Mouse (Mus musculus) hindbrain, embryonic 10.5 days (tissue): ENCODE data around the gene Mecom. TPM values are rescaled to one million over a fixed set of nuclear protein-coding genes. Genes with fewer than 3 reads are reported as not detected.

Experiments
- DNase-seq: peaks from one replicate; pipeline ENCODE4 v3.0.0-alpha.2; 2017; ENCODE audit warnings: low spot score
- H3K27ac ChIP-seq: fragments of 300-500 bp; sonication (generic); 2 replicates; pipeline ENCODE4 v1.5.1; 2016; ENCODE audit warnings: mild to moderate bottlenecking, moderate library complexity
- H3K27me3 ChIP-seq: fragments of 300-500 bp; sonication (generic); 2 replicates; pipeline ENCODE4 v1.6.1; 2016; ENCODE audit warnings: mild to moderate bottlenecking; ENCODE audit not compliant: poor library complexity, insufficient read depth, severe bottlenecking
- H3K36me3 ChIP-seq: fragments of 300-500 bp; sonication (generic); 2 replicates; pipeline ENCODE4 v1.6.1; 2016; ENCODE audit warnings: mild to moderate bottlenecking, moderate library complexity
- H3K4me1 ChIP-seq: fragments of 300-500 bp; sonication (generic); replicated peaks from 2 replicates; pipeline ENCODE4 v1.6.1; 2016; ENCODE audit warnings: mild to moderate bottlenecking
- H3K4me3 ChIP-seq: fragments of 300-500 bp; sonication (generic); 2 replicates; pipeline ENCODE4 v1.5.1; 2016; ENCODE audit warnings: mild to moderate bottlenecking, moderate library complexity
- H3K9me3 ChIP-seq: fragments of 300-500 bp; sonication (generic); 2 replicates; pipeline ENCODE4 v1.6.1; 2016; ENCODE audit warnings: mild to moderate bottlenecking, moderate library complexity
- WGBS: fragments of 180-500 bp; shearing (Covaris S2); methylation state at CpG from one replicate; pipeline ENCODE4 v1.1.7; 2016; 5-methylcytosine and 5-hydroxymethylcytosine counted together
- polyA plus RNA-seq: library from polyadenylated mRNA; unstranded; fragments of >200 nt; fragmentation: Nextera tagmentation; extraction: Ambion mirVana; gene quantifications from 2 replicates; pipeline ENCODE4 v1.2.1, GENCODE M21; 2016

Gene Mecom
- polyA plus RNA-seq, 1 experiment from 2014 or later = 25.8 TPM

GRCm38 (mm10) chr3:30012150-30012549 lies 535.7 kb downstream of the Mecom start:
- peak; percentile 60 for DNase-seq
- Histone ChIP-seq H3K4me3 (peak overlapping the region; percentile 70), H3K27me3 (peaks cover 23% of the 10 kb centered on the region), H3K36me3 (no peaks in the 10 kb centered on the region), H3K4me1 (peaks cover 28% of the 10 kb centered on the region), H3K9me3 (no peaks in the 10 kb centered on the region), H3K27ac (peak overlapping the region; percentile 92)
- WGBS = under 1% methylated on average over 27 of the region's 27 CpGs

DNA sequence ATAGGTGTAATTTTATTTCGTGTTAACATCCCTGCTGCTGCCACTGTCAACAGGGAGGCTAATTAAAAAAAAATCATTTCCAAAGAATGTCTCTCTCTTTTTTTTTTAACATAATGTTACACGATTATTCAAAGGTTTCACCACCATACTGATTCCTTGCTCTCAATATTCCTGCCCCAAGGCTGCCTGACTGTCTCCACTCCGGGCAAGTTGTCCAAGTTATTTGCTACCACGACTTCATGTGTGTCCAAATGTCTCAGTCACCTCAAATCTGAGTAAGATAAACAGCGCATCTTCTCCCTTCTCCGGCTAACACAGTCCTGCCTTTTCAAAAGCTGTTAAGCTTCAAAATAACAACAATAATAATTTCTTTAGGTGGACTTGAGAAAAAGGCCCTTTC lies 536.1 kb downstream of the Mecom start:
- Histone ChIP-seq H3K9me3 (no peaks in the 10 kb centered on the region), H3K4me1 (peaks cover 28% of the 10 kb centered on the region), H3K27ac (peak overlapping the region; percentile 92; the same call in 1 of the 2 replicates), H3K36me3 (no peaks in the 10 kb centered on the region), H3K27me3 (peaks cover 21% of the 10 kb centered on the region), H3K4me3 (peak overlapping the region; percentile 70)
- WGBS = 11% methylated on average over 6 of the region's 6 CpGs
- DNase-seq = no peak

GRCm38 (mm10) chr3:30010889-30011288 lies 536.9 kb downstream of the Mecom start:
- Histone ChIP-seq H3K9me3 (no peaks in the 10 kb centered on the region), H3K27ac (no peak overlapping the region; the same call in 1 of the 2 replicates), H3K4me3 (peak overlapping the region; percentile 70), H3K27me3 (peaks cover 14% of the 10 kb centered on the region), H3K4me1 (peaks cover 28% of the 10 kb centered on the region), H3K36me3 (no peaks in the 10 kb centered on the region)
- no peak for DNase-seq
- 32% methylated on average over 6 of the region's 6 CpGs for WGBS

- Histone ChIP-seq H3K4me1 (peaks cover 27% of the 10 kb centered on the region), H3K4me3 (peak overlapping the region; percentile 24; the same call in 1 of the 2 replicates)
- 78% methylated on average over 5 of the region's 5 CpGs for WGBS
Observed at GRCm38 (mm10) chr3:30009596-30009995, 538.2 kb downstream of the Mecom start.

DNA sequence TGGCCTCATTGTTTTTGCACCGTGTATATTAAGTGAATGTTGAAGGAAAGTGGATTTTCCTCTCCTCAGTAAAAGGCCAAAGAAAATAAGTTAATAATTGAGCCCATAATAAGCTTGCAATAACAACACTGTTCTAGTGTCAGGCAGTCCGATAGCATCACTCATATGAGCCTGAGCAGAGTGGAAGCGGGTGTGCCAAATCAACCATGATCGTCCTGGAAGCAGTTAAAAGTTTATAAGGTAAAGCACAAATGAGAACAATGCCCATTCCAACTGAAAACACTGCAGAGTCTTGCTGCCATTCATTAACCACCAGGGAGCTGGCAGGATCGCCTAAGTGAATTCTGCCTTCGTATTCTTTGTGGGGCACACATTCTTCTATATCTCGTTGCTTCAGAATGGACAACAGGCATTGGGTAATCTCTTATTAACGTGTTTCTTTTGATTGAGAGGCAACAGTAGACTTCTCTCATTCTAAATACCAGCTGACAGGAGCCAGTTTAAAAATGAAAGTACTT lies 542.9 kb downstream of the Mecom start:
- H3K4me3 ChIP-seq = no peak overlapping the region
- no peaks in the 10 kb centered on the region for H3K36me3 ChIP-seq
- peaks cover 5% of the 10 kb centered on the region for H3K4me1 ChIP-seq
- no peak overlapping the region for H3K27ac ChIP-seq
- H3K27me3 ChIP-seq = no peaks in the 10 kb centered on the region
- DNase-seq = no peak
- no peaks in the 10 kb centered on the region for H3K9me3 ChIP-seq
- whole genome bisulfite sequencing = 45% methylated on average over 8 of the region's 8 CpGs

More at GRCm38 (mm10) chr3:30009596-30009995, 538.2 kb downstream of the Mecom start:
- no peak overlapping the region; the same call in 1 of the 2 replicates for H3K27ac ChIP-seq
- H3K36me3 ChIP-seq = no peaks in the 10 kb centered on the region
- no peak for DNase-seq
- no peaks in the 10 kb centered on the region for H3K9me3 ChIP-seq
- peaks cover 10% of the 10 kb centered on the region for H3K27me3 ChIP-seq

DNA sequence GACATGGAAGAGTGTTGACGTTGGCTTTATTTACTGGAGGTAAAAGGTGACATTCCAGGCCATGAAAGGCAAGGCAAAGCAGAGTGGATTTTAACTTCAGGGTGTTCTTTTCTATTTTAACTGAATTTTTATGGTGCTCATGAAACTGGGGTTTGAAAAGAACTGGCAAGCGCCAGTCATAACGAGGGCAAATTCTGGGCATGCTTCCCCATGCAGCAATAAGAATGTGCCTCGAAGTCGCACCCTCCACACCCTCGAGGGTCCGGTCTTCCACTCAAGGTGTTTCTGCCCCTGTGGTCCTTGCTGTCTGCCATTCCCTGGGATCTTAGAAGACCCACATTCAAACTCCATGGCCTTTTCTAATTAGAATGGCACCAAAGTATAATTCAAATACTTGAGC lies 547.5 kb downstream of the Mecom start:
- Histone ChIP-seq H3K36me3 (peaks cover 15% of the 10 kb centered on the region), H3K4me1 (peaks cover 4% of the 10 kb centered on the region), H3K9me3 (no peaks in the 10 kb centered on the region), H3K27me3 (no peaks in the 10 kb centered on the region), H3K4me3 (no peak overlapping the region), H3K27ac (no peak overlapping the region)
- 89% methylated on average over 7 of the region's 7 CpGs for WGBS
- no peak for DNase-seq

DNA sequence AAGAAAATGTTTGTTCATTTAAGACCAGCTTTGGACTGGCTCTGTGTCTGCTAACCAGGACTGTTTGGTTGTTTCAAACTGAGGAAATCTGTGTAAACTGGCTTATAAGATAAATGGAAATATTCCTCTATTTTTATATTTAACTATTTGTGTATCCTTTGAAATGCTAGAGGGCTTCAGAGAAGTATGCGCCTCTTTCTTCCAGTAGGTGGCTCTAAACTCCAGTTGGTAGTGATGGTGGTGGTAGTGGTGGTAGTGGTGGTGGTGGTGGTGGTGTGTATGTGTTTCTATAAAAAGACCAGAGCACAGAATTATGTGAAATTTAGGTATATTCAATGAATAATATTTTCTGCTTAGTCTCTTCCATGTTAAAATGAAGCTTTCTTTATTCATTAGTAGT lies 548.8 kb downstream of the Mecom start:
- H3K36me3 ChIP-seq = peaks cover 15% of the 10 kb centered on the region
- DNase-seq = no peak

DNA sequence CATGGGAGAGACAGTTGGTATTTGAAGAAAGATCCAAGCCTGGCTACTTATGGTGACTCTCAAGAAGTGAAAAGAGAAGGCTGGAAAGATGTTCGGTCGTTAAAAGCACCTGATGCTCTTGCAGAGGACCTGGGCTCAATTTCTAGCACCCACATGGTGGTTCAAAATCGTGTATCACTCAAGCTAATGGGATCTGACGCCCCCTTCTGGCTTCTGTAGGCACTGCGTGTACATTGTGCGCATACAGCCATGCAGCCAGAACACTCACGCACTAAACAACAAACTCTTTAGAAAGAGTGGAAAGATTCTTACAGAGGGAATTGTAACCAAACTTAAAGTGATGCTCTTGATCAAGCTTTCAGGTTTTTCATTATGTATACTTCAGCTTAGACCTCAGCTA lies 550.7 kb downstream of the Mecom start:
- no peaks in the 10 kb centered on the region for H3K27me3 ChIP-seq
- no peak overlapping the region for H3K4me3 ChIP-seq
- DNase-seq = no peak
- WGBS = 81% methylated on average over 7 of the region's 7 CpGs
- H3K4me1 ChIP-seq = 0 out of 2 replicates have a peak, but pooled peaks cover 3% of the 10 kb centered on the region
- no peak overlapping the region for H3K27ac ChIP-seq
- peaks cover 18% of the 10 kb centered on the region for H3K36me3 ChIP-seq
- H3K9me3 ChIP-seq = no peaks in the 10 kb centered on the region

More for the DNA sequence above, 548.8 kb downstream of the Mecom start:
- no peaks in the 10 kb centered on the region for H3K9me3 ChIP-seq
- H3K4me3 ChIP-seq = no peak overlapping the region
- H3K27me3 ChIP-seq = no peaks in the 10 kb centered on the region
- H3K27ac ChIP-seq = no peak overlapping the region
- H3K4me1 ChIP-seq = no peaks in the 10 kb centered on the region
- 38% methylated on average over 1 of the region's 1 CpGs for WGBS

DNA sequence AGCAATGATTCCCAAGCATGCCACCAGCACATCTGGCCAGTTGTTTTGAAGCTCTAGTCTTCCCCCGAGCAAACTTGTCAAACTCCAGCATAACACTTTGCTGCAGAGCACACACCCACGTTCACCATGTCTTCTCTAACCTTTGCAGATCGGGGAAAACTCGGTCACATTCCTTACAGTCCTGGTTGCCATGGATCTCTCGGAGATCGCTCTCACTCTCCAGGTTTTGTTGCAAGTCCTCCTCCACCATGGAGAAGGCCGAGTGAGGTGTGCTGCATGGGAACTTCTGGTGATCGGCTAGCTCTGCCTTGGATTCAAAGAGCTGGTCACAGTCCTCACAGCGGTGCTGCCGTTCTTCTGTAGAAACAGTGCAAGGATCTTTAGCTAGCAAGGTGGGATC lies 554.5 kb downstream of the Mecom start:
- DNase-seq = no peak
- Histone ChIP-seq H3K4me3 (no peak overlapping the region), H3K27ac (no peak overlapping the region), H3K9me3 (no peaks in the 10 kb centered on the region), H3K4me1 (0 out of 2 replicates have a peak, but pooled peaks cover 3% of the 10 kb centered on the region), H3K27me3 (no peaks in the 10 kb centered on the region), H3K36me3 (peaks cover 18% of the 10 kb centered on the region)
- WGBS = 69% methylated on average over 10 of the region's 10 CpGs

GRCm38 (mm10) chr3:29991523-29991922 lies 556.3 kb downstream of the Mecom start:
- WGBS = 94% methylated on average over 1 of the region's 1 CpGs
- Histone ChIP-seq H3K27me3 (no peaks in the 10 kb centered on the region), H3K9me3 (no peaks in the 10 kb centered on the region), H3K4me1 (0 out of 2 replicates have a peak, but pooled peaks cover 3% of the 10 kb centered on the region), H3K27ac (no peak overlapping the region), H3K4me3 (no peak overlapping the region), H3K36me3 (peaks cover 7% of the 10 kb centered on the region; the same call in 1 of the 2 replicates)
- DNase-seq = no peak

GRCm38 (mm10) chr3:29984431-29984830 lies 563.4 kb downstream of the Mecom start:
- Histone ChIP-seq H3K9me3 (no peaks in the 10 kb centered on the region), H3K27me3 (no peaks in the 10 kb centered on the region), H3K4me1 (no peaks in the 10 kb centered on the region), H3K36me3 (peaks cover 20% of the 10 kb centered on the region; the same call in 1 of the 2 replicates), H3K4me3 (no peak overlapping the region), H3K27ac (no peak overlapping the region)
- whole genome bisulfite sequencing = 90% methylated on average over 3 of the region's 3 CpGs
- no peak for DNase-seq

GRCm38 (mm10) chr3:29981259-29981910 lies 566.4 kb downstream of the Mecom start:
- Histone ChIP-seq H3K4me1 (no peaks in the 10 kb centered on the region), H3K27ac (no peak overlapping the region), H3K36me3 (peaks cover 20% of the 10 kb centered on the region; the same call in 1 of the 2 replicates), H3K9me3 (no peaks in the 10 kb centered on the region), H3K27me3 (no peaks in the 10 kb centered on the region), H3K4me3 (no peak overlapping the region)
- DNase-seq = no peak
- WGBS = 84% methylated on average over 7 of the region's 7 CpGs

- no peak for DNase-seq
- H3K4me1 ChIP-seq = no peaks in the 10 kb centered on the region
- no peaks in the 10 kb centered on the region for H3K9me3 ChIP-seq
- H3K27ac ChIP-seq = no peak overlapping the region
- H3K27me3 ChIP-seq = no peaks in the 10 kb centered on the region
- no peak overlapping the region for H3K4me3 ChIP-seq
- H3K36me3 ChIP-seq = peaks cover 20% of the 10 kb centered on the region; the same call in 1 of the 2 replicates
- 93% methylated on average over 9 of the region's 9 CpGs for WGBS
Observed at GRCm38 (mm10) chr3:29980531-29980930, 567.3 kb downstream of the Mecom start.
